Comparison of ENCODE assay signal across 10 mouse cellular contexts in the genomic region with DNA sequence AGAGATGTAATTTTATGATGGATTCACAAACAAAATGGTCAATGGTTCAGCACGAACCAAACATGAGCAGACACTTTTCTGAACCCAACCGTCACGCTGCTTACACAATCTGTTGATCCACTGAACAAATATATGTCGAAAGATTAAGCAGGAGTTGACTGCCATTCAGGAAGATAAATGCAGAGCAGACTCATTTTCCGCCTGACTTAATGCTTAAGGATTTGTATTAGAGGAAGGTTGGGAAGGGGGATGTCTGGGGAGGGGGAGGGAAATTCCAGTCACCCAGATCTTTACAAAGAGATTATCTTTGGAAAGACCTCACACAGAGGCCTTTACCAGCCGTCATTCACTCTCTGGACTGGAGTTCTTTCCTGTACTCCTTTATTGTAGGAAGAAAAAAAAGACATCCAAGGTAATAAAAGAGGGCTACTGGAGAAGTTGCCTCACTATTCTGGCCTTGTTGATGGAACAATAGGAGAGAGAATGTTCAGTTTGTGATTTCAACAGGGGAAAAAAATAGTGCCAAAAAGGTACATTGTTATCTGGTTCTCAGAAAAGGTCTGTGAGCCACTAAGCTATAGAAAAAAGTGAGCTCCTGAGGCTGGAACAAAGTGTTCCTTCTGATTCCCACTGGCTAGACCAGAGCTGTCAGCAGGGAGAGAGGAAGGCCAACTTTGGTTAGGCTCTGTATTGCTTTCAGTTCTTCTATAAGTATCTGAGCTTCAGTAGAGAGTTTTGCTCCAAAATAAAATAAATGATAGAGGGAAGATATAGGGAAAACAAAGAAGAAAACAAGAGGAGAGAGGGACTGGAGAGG.
DNase-seq lines count a peak whose midpoint lies in the region; ATAC-seq and TF ChIP-seq lines count a peak whose summit lies in the region.
"Had no signal": no experiment of that assay in that cellular context is flagged by ENCODE, and none has a peak within 500 bp of the region (broad histone marks: within the 10 kb centered on the region; RNA-seq: fewer than 3 reads in every experiment).

No protein-coding gene starts in this region.

- H3K9ac ChIP-seq in lung, embryonic 14.5 days: no peak overlapping the region
- H3K9ac ChIP-seq in embryonic facial prominence, embryonic 14.5 days (ENCODE audit: low read depth, low read length): no peak overlapping the region
- no peak overlapping the region for H3K9ac ChIP-seq in intestine, embryonic 16.5 days (ENCODE audit: low read depth, low read length)
- H3K9ac ChIP-seq in neural tube, embryonic 12.5 days: no peak overlapping the region
- H3K9ac ChIP-seq: heart, embryonic 15.5 days had no signal

- intact Hi-C loops in left cerebral cortex, postnatal 14 days (cut with DNase I): no loop called here

- H3K9me3 ChIP-seq in lung, embryonic 14.5 days (ENCODE audit: low read depth, low read length): no peaks in the 10 kb centered on the region
- H3K9me3 ChIP-seq in embryonic facial prominence, embryonic 14.5 days (ENCODE audit: control insufficient read depth, low read length): 0 out of 2 replicates have a peak, but pooled peaks cover 2% of the 10 kb centered on the region
- no peaks in the 10 kb centered on the region for H3K9me3 ChIP-seq in intestine, embryonic 16.5 days (ENCODE audit: control insufficient read depth, low read length)
- H3K9me3 ChIP-seq in neural tube, embryonic 12.5 days: no peaks in the 10 kb centered on the region
- H3K9me3 ChIP-seq: heart, embryonic 15.5 days had no signal

- H3K27me3 ChIP-seq in lung, embryonic 14.5 days (ENCODE audit: insufficient read depth, low read length): no peaks in the 10 kb centered on the region
- no peaks in the 10 kb centered on the region for H3K27me3 ChIP-seq in embryonic facial prominence, embryonic 14.5 days (replicated peaks; ENCODE audit: control insufficient read depth, insufficient read depth, low read length)
- no peaks in the 10 kb centered on the region for H3K27me3 ChIP-seq in intestine, embryonic 16.5 days (replicated peaks; ENCODE audit: control insufficient read depth, insufficient read depth, low read length)
- H3K27me3 ChIP-seq in neural tube, embryonic 12.5 days (replicated peaks): 0 out of 2 replicates have a peak, but pooled peaks cover 3% of the 10 kb centered on the region
- H3K27me3 ChIP-seq: heart, embryonic 15.5 days had no signal

- DNase-seq in lung, embryonic 14.5 days: peak; percentile 13
- no peak for DNase-seq in lung, postnatal 25 days (ENCODE audit: low spot score)
- peak; percentile 85 for DNase-seq in embryonic facial prominence, embryonic 14.5 days (ENCODE audit: low spot score)
- DNase-seq in layer of hippocampus, postnatal 36 days: no peak
- no peak for DNase-seq in adrenal gland, adult (ENCODE audit: inconsistent age in 2 of 2, low spot score in 1 of 2)
- DNase-seq in left cerebral cortex, postnatal 14 days (ENCODE audit: low spot score in 2 of 2): no peak
- DNase-seq: cerebellum, adult 18-20 months had no signal

- no peaks in the 10 kb centered on the region for H3K36me3 ChIP-seq in lung, embryonic 14.5 days (ENCODE audit: insufficient read depth)
- no peaks in the 10 kb centered on the region for H3K36me3 ChIP-seq in embryonic facial prominence, embryonic 14.5 days (ENCODE audit: control insufficient read depth, insufficient read depth, low read length)
- no peaks in the 10 kb centered on the region for H3K36me3 ChIP-seq in intestine, embryonic 16.5 days (ENCODE audit: control insufficient read depth, insufficient read depth, low read length)
- no peaks in the 10 kb centered on the region for H3K36me3 ChIP-seq in neural tube, embryonic 12.5 days
- H3K36me3 ChIP-seq: heart, embryonic 15.5 days had no signal

- no peak for ATAC-seq in lung, embryonic 14.5 days (ENCODE audit: insufficient read depth)
- peak; percentile 82 for ATAC-seq in embryonic facial prominence, embryonic 14.5 days (ENCODE audit: low read depth)
- ATAC-seq in intestine, embryonic 16.5 days: peak; percentile 81
- ATAC-seq in neural tube, embryonic 12.5 days (ENCODE audit: low FRiP score, low read depth): peak; percentile 66

- 9% methylated on average over 6 of the region's 6 CpGs for WGBS in lung, embryonic 14.5 days
- 26% methylated on average over 6 of the region's 6 CpGs for WGBS in embryonic facial prominence, embryonic 14.5 days
- WGBS in intestine, embryonic 16.5 days: 15% methylated on average over 6 of the region's 6 CpGs
- WGBS in neural tube, embryonic 12.5 days: 4% methylated on average over 6 of the region's 6 CpGs

- no peak overlapping the region for H3K27ac ChIP-seq in lung, embryonic 14.5 days (ENCODE audit: low read depth)
- H3K27ac ChIP-seq in embryonic facial prominence, embryonic 14.5 days (replicated peaks; ENCODE audit: low read depth, low read length): no peak overlapping the region
- H3K27ac ChIP-seq in intestine, embryonic 16.5 days (ENCODE audit: low read length): no peak overlapping the region
- no peak overlapping the region for H3K27ac ChIP-seq in neural tube, embryonic 12.5 days
- H3K27ac ChIP-seq: heart, embryonic 15.5 days had no signal

- no peak for TF ChIP-seq CTCF in lung, embryonic 14.5 days (IDR thresholded peaks at IDR 0.05; ENCODE audit: low read depth)

- H3K4me2 ChIP-seq in lung, embryonic 14.5 days: no peak overlapping the region
- no peak overlapping the region for H3K4me2 ChIP-seq in embryonic facial prominence, embryonic 14.5 days (ENCODE audit: low read depth, low read length)
- no peak overlapping the region for H3K4me2 ChIP-seq in intestine, embryonic 16.5 days (ENCODE audit: low read depth, low read length)
- H3K4me2 ChIP-seq in neural tube, embryonic 12.5 days (replicated peaks): no peak overlapping the region
- H3K4me2 ChIP-seq: heart, embryonic 15.5 days had no signal

- no peaks in the 10 kb centered on the region for H3K4me1 ChIP-seq in lung, embryonic 14.5 days (ENCODE audit: insufficient read depth)
- H3K4me1 ChIP-seq in embryonic facial prominence, embryonic 14.5 days (ENCODE audit: control insufficient read depth, insufficient read depth, low read length): no peaks in the 10 kb centered on the region
- no peaks in the 10 kb centered on the region for H3K4me1 ChIP-seq in intestine, embryonic 16.5 days (ENCODE audit: control insufficient read depth, insufficient read depth, low read length)
- peaks cover 5% of the 10 kb centered on the region; the same call in 1 of the 2 replicates for H3K4me1 ChIP-seq in neural tube, embryonic 12.5 days
- H3K4me1 ChIP-seq: heart, embryonic 15.5 days had no signal

- no peak overlapping the region for H3K4me3 ChIP-seq in lung, embryonic 14.5 days (ENCODE audit: low read depth, low read length)
- no peak overlapping the region for H3K4me3 ChIP-seq in embryonic facial prominence, embryonic 14.5 days (ENCODE audit: low read depth, low read length)
- H3K4me3 ChIP-seq in intestine, embryonic 16.5 days (ENCODE audit: low read length): no peak overlapping the region
- H3K4me3 ChIP-seq in neural tube, embryonic 12.5 days: no peak overlapping the region
- H3K4me3 ChIP-seq: heart, embryonic 15.5 days had no signal

Comparison
In these comparisons a context has a peak if more than half of its experiments do, and no peak if none do; other contexts are left out.
1. DNase-seq: peak in lung, embryonic 14.5 days (single experiment) and embryonic facial prominence, embryonic 14.5 days (single experiment); none in lung, postnatal 25 days (single experiment), layer of hippocampus, postnatal 36 days (0 of 2), adrenal gland, adult (0 of 2) and left cerebral cortex, postnatal 14 days (0 of 2).